In genomic region chr2:135263943-135264342, GRCm38 (mm10) we compare ENCODE assay signal across 20 mouse cellular contexts.
DNase-seq lines count a peak whose midpoint lies in the region; ATAC-seq and TF ChIP-seq lines count a peak whose summit lies in the region.
"Had no signal": no experiment of that assay in that cellular context is flagged by ENCODE, and none has a peak within 500 bp of the region (broad histone marks: within the 10 kb centered on the region; RNA-seq: fewer than 3 reads in every experiment).

No protein-coding gene starts in this region.

- 0 out of 2 replicates have a peak, but pooled peaks have one; percentile 11 for TF ChIP-seq CTCF in stomach, postnatal 0 days (IDR thresholded peaks at IDR 0.05; ENCODE audit: low read depth)

- no peaks in the 10 kb centered on the region for H3K36me3 ChIP-seq in heart, embryonic 12.5 days
- H3K36me3 ChIP-seq in stomach, postnatal 0 days (ENCODE audit: control insufficient read depth, insufficient read depth, low read length): no peaks in the 10 kb centered on the region
- H3K36me3 ChIP-seq in hindbrain, embryonic 16.5 days (ENCODE audit: control insufficient read depth, insufficient read depth, low read length): no peaks in the 10 kb centered on the region
- H3K36me3 ChIP-seq: midbrain, embryonic 15.5 days had no signal

- no peak overlapping the region for H3K9ac ChIP-seq in heart, embryonic 12.5 days
- H3K9ac ChIP-seq in stomach, postnatal 0 days (ENCODE audit: low read length): no peak overlapping the region
- H3K9ac ChIP-seq in hindbrain, embryonic 16.5 days (ENCODE audit: low read depth, low read length): no peak overlapping the region
- H3K9ac ChIP-seq: lung, embryonic 14.5 days; midbrain, embryonic 15.5 days had no signal

- no peak for TF ChIP-seq EP300 in stomach, postnatal 0 days (optimal IDR thresholded peaks at IDR 0.05)

- ATAC-seq in heart, embryonic 12.5 days (ENCODE audit: insufficient number of reproducible peaks, low FRiP score): no peak
- ATAC-seq in stomach, postnatal 0 days (ENCODE audit: low FRiP score, low TSS enrichment): no peak
- no peak for ATAC-seq in hindbrain, embryonic 16.5 days
- ATAC-seq: forebrain, embryonic 16.5 days; midbrain, embryonic 15.5 days had no signal

- H3K27ac ChIP-seq in heart, embryonic 12.5 days (ENCODE audit: poor library complexity, severe bottlenecking): no peak overlapping the region
- H3K27ac ChIP-seq in stomach, postnatal 0 days (replicated peaks): no peak overlapping the region
- no peak overlapping the region for H3K27ac ChIP-seq in hindbrain, embryonic 16.5 days (ENCODE audit: low read depth, low read length)
- H3K27ac ChIP-seq: midbrain, embryonic 15.5 days had no signal

- H3K27me3 ChIP-seq in heart, embryonic 12.5 days (replicated peaks): no peaks in the 10 kb centered on the region
- H3K27me3 ChIP-seq in stomach, postnatal 0 days (ENCODE audit: control insufficient read depth, insufficient read depth, low read length): no peaks in the 10 kb centered on the region
- H3K27me3 ChIP-seq in hindbrain, embryonic 16.5 days (replicated peaks; ENCODE audit: control insufficient read depth, insufficient read depth, low read length): no peaks in the 10 kb centered on the region
- H3K27me3 ChIP-seq: midbrain, embryonic 15.5 days had no signal

- 81% methylated on average over 2 of the region's 2 CpGs for WGBS in heart, embryonic 12.5 days
- 80% methylated on average over 2 of the region's 2 CpGs for WGBS in stomach, postnatal 0 days
- WGBS in hindbrain, embryonic 16.5 days: 79% methylated on average over 2 of the region's 2 CpGs

- H3K9me3 ChIP-seq in heart, embryonic 12.5 days (replicated peaks): no peaks in the 10 kb centered on the region
- no peaks in the 10 kb centered on the region for H3K9me3 ChIP-seq in stomach, postnatal 0 days (ENCODE audit: control insufficient read depth, low read length)
- no peaks in the 10 kb centered on the region for H3K9me3 ChIP-seq in hindbrain, embryonic 16.5 days (ENCODE audit: control insufficient read depth, low read length)
- H3K9me3 ChIP-seq: midbrain, embryonic 15.5 days had no signal

- H3K4me2 ChIP-seq in heart, embryonic 12.5 days: no peak overlapping the region
- no peak overlapping the region for H3K4me2 ChIP-seq in stomach, postnatal 0 days (replicated peaks; ENCODE audit: low read depth)
- H3K4me2 ChIP-seq in hindbrain, embryonic 16.5 days (ENCODE audit: low read length): no peak overlapping the region
- H3K4me2 ChIP-seq: liver, embryonic 11.5 days; lung, embryonic 14.5 days; midbrain, embryonic 15.5 days had no signal

- H3K4me3 ChIP-seq in heart, embryonic 12.5 days: no peak overlapping the region
- H3K4me3 ChIP-seq in stomach, postnatal 0 days (ENCODE audit: low read depth, low read length): no peak overlapping the region
- H3K4me3 ChIP-seq in hindbrain, embryonic 16.5 days (ENCODE audit: low read length): no peak overlapping the region
- H3K4me3 ChIP-seq: midbrain, embryonic 15.5 days; myocyte had no signal

- DNase-seq in heart, adult 18-20 months: peak; percentile 14 to 45
- DNase-seq in kidney, adult 9 months: peak; percentile 17
- DNase-seq in kidney, adult 8-10 months: no peak
- DNase-seq in lung, postnatal 10 days: peak; percentile 17
- DNase-seq in lung, postnatal 14 days: no peak
- DNase-seq in stomach, postnatal 0 days (ENCODE audit: low spot score): no peak
- DNase-seq: adrenal gland, postnatal 25 days; B cell, adult 2 months; cerebellum, adult 11 months; cerebellum, postnatal 10 days; embryo, embryonic 11 days; kidney, adult 18-20 months; lung, embryonic 14.5 days; thymus, postnatal 4 days had no signal

- H3K4me1 ChIP-seq in heart, embryonic 12.5 days (replicated peaks): no peaks in the 10 kb centered on the region
- no peaks in the 10 kb centered on the region for H3K4me1 ChIP-seq in stomach, postnatal 0 days (replicated peaks; ENCODE audit: control insufficient read depth, insufficient read depth)
- no peaks in the 10 kb centered on the region for H3K4me1 ChIP-seq in hindbrain, embryonic 16.5 days (ENCODE audit: control insufficient read depth, insufficient read depth, low read depth, low read length)
- H3K4me1 ChIP-seq: midbrain, embryonic 15.5 days had no signal

Comparison
In these comparisons a context has a peak if more than half of its experiments do, and no peak if none do; other contexts are left out.
1. DNase-seq: peak in heart, adult 18-20 months (2 of 2), kidney, adult 9 months (single experiment) and lung, postnatal 10 days (single experiment); none in kidney, adult 8-10 months (0 of 2), lung, postnatal 14 days (single experiment) and stomach, postnatal 0 days (single experiment).